Mouse (Mus musculus) hindbrain, embryonic 14.5 days (tissue): ENCODE results near the gene Dydc2. TPM values are rescaled to one million over a fixed set of nuclear protein-coding genes. Genes with fewer than 3 reads are reported as not detected.

Experiments
- ATAC-seq: fragments of 200-750 bp; cut with Nextera tagmentation; 2 replicates; pipeline ENCODE4 v1.8.0; 2017; ENCODE audit warnings: moderate number of reproducible peaks, mild to moderate bottlenecking, moderate TSS enrichment, moderate library complexity; ENCODE audit not compliant: low FRiP score
- DNase-seq: peaks from one replicate; pipeline ENCODE4 v3.0.0-alpha.2; 2015; ENCODE audit warnings: low spot score
- H3K27ac ChIP-seq: fragments of 300-500 bp; sonication (generic); 2 replicates; pipeline ENCODE4 v1.5.1; 2014; ENCODE audit warnings: mild to moderate bottlenecking, moderate library complexity
- H3K27me3 ChIP-seq: fragments of 300-500 bp; sonication (generic); 2 replicates; pipeline ENCODE4 v1.6.1; 2014; ENCODE audit warnings: mild to moderate bottlenecking, low read length, mixed read lengths; ENCODE audit not compliant: control insufficient read depth, insufficient read depth
- H3K36me3 ChIP-seq: fragments of 300-500 bp; sonication (generic); replicated peaks from 2 replicates; pipeline ENCODE4 v1.6.1; 2014; ENCODE audit not compliant: control insufficient read depth, insufficient read depth
- H3K4me1 ChIP-seq: fragments of 300-500 bp; sonication (generic); replicated peaks from 2 replicates; pipeline ENCODE4 v1.6.1; 2014; ENCODE audit warnings: antibody characterized with exemption, low read length, mixed read lengths; ENCODE audit not compliant: control insufficient read depth, insufficient read depth
- H3K4me2 ChIP-seq: fragments of 300-500 bp; sonication (generic); replicated peaks from 2 replicates; pipeline ENCODE4 v1.6.1; 2014; ENCODE audit warnings: mild to moderate bottlenecking, moderate library complexity
- H3K4me3 ChIP-seq: fragments of 300-500 bp; sonication (generic); replicated peaks from 2 replicates; pipeline ENCODE4 v1.5.1; 2014; ENCODE audit warnings: mild to moderate bottlenecking, low read length
- H3K9ac ChIP-seq: fragments of 300-500 bp; sonication (generic); 2 replicates; pipeline ENCODE4 v1.6.1; 2014
- H3K9me3 ChIP-seq: fragments of 300-500 bp; sonication (generic); 2 replicates; pipeline ENCODE4 v1.6.1; 2016; ENCODE audit warnings: low read length; ENCODE audit not compliant: control insufficient read depth
- WGBS: fragments of 180-500 bp; shearing (Covaris S2); extraction: QIAGEN DNeasy Blood & Tissue Kit; methylation state at CpG from one replicate; pipeline ENCODE4 v1.1.7; 2014; 5-methylcytosine and 5-hydroxymethylcytosine counted together
- polyA plus RNA-seq: library from polyadenylated mRNA; unstranded; fragments of >200 nt; fragmentation: Nextera tagmentation; extraction: Ambion mirVana; gene quantifications from 2 replicates; pipeline ENCODE4 v1.2.1, GENCODE M21; 2014

Gene Dydc2
- polyA plus RNA-seq, 1 experiment from 2014 or later: 1.6 TPM

GRCm38 (mm10) chr14:41007641-41008040 is 61.4 kb downstream of the Dydc2 start:
- Histone ChIP-seq H3K9ac (no peak overlapping the region), H3K36me3 (no peaks in the 10 kb centered on the region), H3K9me3 (no peaks in the 10 kb centered on the region), H3K4me2 (no peak overlapping the region), H3K27ac (no peak overlapping the region), H3K27me3 (no peaks in the 10 kb centered on the region), H3K4me1 (peaks cover 13% of the 10 kb centered on the region), H3K4me3 (no peak overlapping the region)
- no peak for ATAC-seq
- 48% methylated on average over 5 of the region's 5 CpGs for WGBS
- no peak for DNase-seq

GRCm38 (mm10) chr14:41006899-41007298 is 62.1 kb downstream of the Dydc2 start:
- Histone ChIP-seq H3K4me2 (no peak overlapping the region), H3K4me3 (no peak overlapping the region), H3K9me3 (no peaks in the 10 kb centered on the region), H3K4me1 (peaks cover 13% of the 10 kb centered on the region), H3K27me3 (no peaks in the 10 kb centered on the region), H3K36me3 (0 out of 2 replicates have a peak, but pooled peaks cover 5% of the 10 kb centered on the region), H3K9ac (no peak overlapping the region), H3K27ac (no peak overlapping the region)
- DNase-seq (no peak), ATAC-seq (no peak)
- 37% methylated on average over 3 of the region's 3 CpGs for WGBS

- WGBS: 94% methylated on average over 10 of the region's 10 CpGs
- ATAC-seq: no peak
Measured at GRCm38 (mm10) chr14:41006263-41006662, 62.7 kb downstream of the Dydc2 start.

GRCm38 (mm10) chr14:41005716-41006115 is 63.3 kb downstream of the Dydc2 start:
- Histone ChIP-seq H3K9ac (no peak overlapping the region), H3K4me2 (no peak overlapping the region), H3K27me3 (no peaks in the 10 kb centered on the region), H3K27ac (no peak overlapping the region), H3K36me3 (peaks cover 17% of the 10 kb centered on the region), H3K9me3 (no peaks in the 10 kb centered on the region), H3K4me3 (no peak overlapping the region), H3K4me1 (peaks cover 13% of the 10 kb centered on the region)
- ATAC-seq (no peak), DNase-seq (no peak)
- 84% methylated on average over 9 of the region's 9 CpGs for WGBS

More at GRCm38 (mm10) chr14:41006263-41006662, 62.7 kb downstream of the Dydc2 start:
- H3K9ac ChIP-seq: no peak overlapping the region
- H3K9me3 ChIP-seq: no peaks in the 10 kb centered on the region
- peaks cover 13% of the 10 kb centered on the region for H3K4me1 ChIP-seq
- peaks cover 11% of the 10 kb centered on the region for H3K36me3 ChIP-seq
- no peak for DNase-seq
- H3K27me3 ChIP-seq: no peaks in the 10 kb centered on the region
- H3K27ac ChIP-seq: no peak overlapping the region
- no peak overlapping the region for H3K4me2 ChIP-seq
- no peak overlapping the region for H3K4me3 ChIP-seq

- DNase-seq (peak; percentile 33), ATAC-seq (no peak)
- Histone ChIP-seq H3K4me1 (peaks cover 13% of the 10 kb centered on the region), H3K4me2 (peak overlapping the region; percentile 39), H3K4me3 (no peak overlapping the region), H3K9ac (0 out of 2 replicates have a peak overlapping the region, but pooled peaks have one; percentile 13), H3K36me3 (peaks cover 24% of the 10 kb centered on the region), H3K27ac (no peak overlapping the region), H3K27me3 (no peaks in the 10 kb centered on the region), H3K9me3 (no peaks in the 10 kb centered on the region)
- WGBS: 12% methylated on average over 22 of the region's 22 CpGs
Measured at GRCm38 (mm10) chr14:41004201-41005141, 64.5 kb downstream of the Dydc2 start.

- no peak overlapping the region for H3K4me3 ChIP-seq
- H3K27me3 ChIP-seq: no peaks in the 10 kb centered on the region
- no peak overlapping the region for H3K27ac ChIP-seq
- H3K4me2 ChIP-seq: no peak overlapping the region
- H3K36me3 ChIP-seq: peaks cover 43% of the 10 kb centered on the region
- DNase-seq (no peak), ATAC-seq (no peak)
- 94% methylated on average over 5 of the region's 5 CpGs for WGBS
- peaks cover 13% of the 10 kb centered on the region for H3K4me1 ChIP-seq
- no peaks in the 10 kb centered on the region for H3K9me3 ChIP-seq
- no peak overlapping the region for H3K9ac ChIP-seq
Measured at GRCm38 (mm10) chr14:41001576-41001975, 67.4 kb downstream of the Dydc2 start.

GRCm38 (mm10) chr14:41000801-41001200 is 68.2 kb downstream of the Dydc2 start:
- ATAC-seq (no peak), DNase-seq (no peak)
- Histone ChIP-seq H3K36me3 (peaks cover 43% of the 10 kb centered on the region), H3K27me3 (no peaks in the 10 kb centered on the region), H3K9ac (no peak overlapping the region), H3K9me3 (no peaks in the 10 kb centered on the region), H3K4me1 (peaks cover 13% of the 10 kb centered on the region), H3K4me2 (no peak overlapping the region), H3K4me3 (no peak overlapping the region), H3K27ac (no peak overlapping the region)
- 82% methylated on average over 4 of the region's 4 CpGs for WGBS

- Histone ChIP-seq H3K9me3 (no peaks in the 10 kb centered on the region), H3K4me3 (no peak overlapping the region), H3K27ac (no peak overlapping the region), H3K9ac (no peak overlapping the region), H3K36me3 (peaks cover 46% of the 10 kb centered on the region), H3K4me1 (peaks cover 12% of the 10 kb centered on the region), H3K27me3 (no peaks in the 10 kb centered on the region), H3K4me2 (no peak overlapping the region)
- DNase-seq (no peak), ATAC-seq (no peak)
- 82% methylated on average over 7 of the region's 7 CpGs for WGBS
Measured at GRCm38 (mm10) chr14:40999904-41000645, 68.9 kb downstream of the Dydc2 start.
